Mouse (Mus musculus) monocyte, adult 5-6 weeks (primary cell): ENCODE measurements around the gene Rragd. TPM values are rescaled to one million over a fixed set of nuclear protein-coding genes. Genes with fewer than 3 reads are reported as not detected.

Experiments used
- ATAC-seq: fragments of 153-309, 156-312 bp; replicated peaks from 2 replicates; pipeline ENCODE4 v1.8.0; 2017; ENCODE audit warnings: mild to moderate bottlenecking; ENCODE audit not compliant: low TSS enrichment, insufficient number of reproducible peaks, severe bottlenecking, poor library complexity, low FRiP score
- total RNA-seq: library from RNA; stranded (forward); fragments of 200-1000, 200-491, 200-594 nt; gene quantifications from 3 replicates; pipeline ENCODE4 v1.2.3, GENCODE M21; 2017

Rragd gene
- total RNA-seq, 1 experiment from 2014 or later: 0.29 TPM

GRCm38 (mm10) chr4:33030264-33031194 is 47.7 kb downstream of the Rragd start:
- ATAC-seq: 0 out of 2 replicates have a peak, but pooled peaks have one; percentile 16

- peak; percentile 68 for ATAC-seq
Measured at GRCm38 (mm10) chr4:33031195-33031960, 48.5 kb downstream of the Rragd start, which contains the start of gene Ube2j1. Gene Ube2j1, plus strand, starts transcription at chr4:33031416.

- no peak for ATAC-seq
Measured at GRCm38 (mm10) chr4:33032045-33032444, 49.2 kb downstream of the Rragd start.

- no peak for ATAC-seq
Measured at GRCm38 (mm10) chr4:33033515-33033914, 50.7 kb downstream of the Rragd start.

GRCm38 (mm10) chr4:33039826-33040225 is 57.0 kb downstream of the Rragd start:
- ATAC-seq: no peak

- ATAC-seq: no peak
Measured at GRCm38 (mm10) chr4:33049601-33050000, 66.8 kb downstream of the Rragd start.

- no peak for ATAC-seq
Measured at GRCm38 (mm10) chr4:33052055-33052454, 69.2 kb downstream of the Rragd start.

GRCm38 (mm10) chr4:33052650-33053049 is 69.8 kb downstream of the Rragd start:
- no peak for ATAC-seq

GRCm38 (mm10) chr4:33054426-33054825 is 71.6 kb downstream of the Rragd start:
- no peak for ATAC-seq

GRCm38 (mm10) chr4:33056317-33056716 is 73.5 kb downstream of the Rragd start:
- no peak for ATAC-seq

GRCm38 (mm10) chr4:33057890-33058687 is 75.3 kb downstream of the Rragd start:
- ATAC-seq: no peak

- ATAC-seq: no peak
Measured at GRCm38 (mm10) chr4:33061158-33061557, 78.3 kb downstream of the Rragd start.

GRCm38 (mm10) chr4:33062981-33063380 is 80.1 kb downstream of the Rragd start, which contains the start of gene Gabrr2:
Gene Gabrr2, plus strand, starts transcription at chr4:33062999.
- ATAC-seq: no peak

GRCm38 (mm10) chr4:33064986-33065385 is 82.1 kb downstream of the Rragd start:
- no peak for ATAC-seq

GRCm38 (mm10) chr4:33066223-33066960 is 83.6 kb downstream of the Rragd start:
- ATAC-seq: no peak

- ATAC-seq: no peak
Measured at GRCm38 (mm10) chr4:33067331-33067730, 84.5 kb downstream of the Rragd start.

GRCm38 (mm10) chr4:33067826-33068225 is 85.0 kb downstream of the Rragd start:
- ATAC-seq: no peak

GRCm38 (mm10) chr4:33068894-33069293 is 86.1 kb downstream of the Rragd start:
- ATAC-seq: no peak
